Mouse (Mus musculus): ENCODE data around the gene Arid4a.
"Not testable (repeated sequence)": the region's sequence is repeated elsewhere in the genome, so short reads cannot be mapped to it uniquely, and the experiment has no call there.

Arid4a gene

DNA sequence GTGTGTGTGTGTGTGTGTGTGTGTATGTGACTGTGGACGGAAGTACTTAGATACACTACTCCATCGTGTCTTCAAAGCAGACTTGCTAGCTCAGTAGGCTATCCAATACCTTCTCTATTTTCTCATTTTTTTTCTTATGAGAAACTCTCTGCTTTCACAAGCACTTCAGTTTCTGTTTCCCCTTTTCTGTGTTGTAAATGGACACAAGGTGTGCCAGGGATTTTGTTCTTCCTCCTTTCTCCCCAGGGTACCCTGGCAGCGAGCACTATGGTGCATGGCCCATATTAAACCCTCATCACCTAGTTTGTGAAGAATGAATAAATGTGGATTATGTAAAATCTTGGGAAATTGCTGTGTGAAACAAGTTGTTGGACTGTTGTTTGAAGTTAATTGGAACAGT, 39.7 kb downstream of the Arid4a start:
- DNase-seq = no peak

- no peak for DNase-seq
Measured at GRCm38 (mm10) chr12:71059741-71060140, 44.0 kb downstream of the Arid4a start.

DNA sequence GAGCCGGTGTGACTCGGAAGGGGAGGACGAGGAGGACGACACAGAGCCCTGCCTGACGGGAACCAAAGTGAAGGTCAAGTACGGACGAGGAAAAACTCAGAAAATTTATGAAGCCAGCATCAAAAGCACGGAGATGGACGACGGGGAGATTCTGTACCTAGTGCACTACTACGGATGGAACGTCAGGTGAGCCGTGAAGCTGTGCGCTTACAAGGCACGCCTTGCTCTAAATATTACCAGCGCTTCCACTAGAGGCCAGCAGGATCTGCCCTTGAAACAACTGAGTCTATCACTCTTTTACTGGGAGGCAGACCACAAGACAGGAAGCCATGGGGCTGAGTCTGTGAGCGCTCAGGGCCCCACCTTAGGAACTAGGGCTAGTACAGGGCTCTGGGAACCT, 54.1 kb downstream of the Arid4a start:
- DNase-seq = no peak

- no peak for DNase-seq
Measured at GRCm38 (mm10) chr12:71072048-71072447, 56.3 kb downstream of the Arid4a start.

DNA sequence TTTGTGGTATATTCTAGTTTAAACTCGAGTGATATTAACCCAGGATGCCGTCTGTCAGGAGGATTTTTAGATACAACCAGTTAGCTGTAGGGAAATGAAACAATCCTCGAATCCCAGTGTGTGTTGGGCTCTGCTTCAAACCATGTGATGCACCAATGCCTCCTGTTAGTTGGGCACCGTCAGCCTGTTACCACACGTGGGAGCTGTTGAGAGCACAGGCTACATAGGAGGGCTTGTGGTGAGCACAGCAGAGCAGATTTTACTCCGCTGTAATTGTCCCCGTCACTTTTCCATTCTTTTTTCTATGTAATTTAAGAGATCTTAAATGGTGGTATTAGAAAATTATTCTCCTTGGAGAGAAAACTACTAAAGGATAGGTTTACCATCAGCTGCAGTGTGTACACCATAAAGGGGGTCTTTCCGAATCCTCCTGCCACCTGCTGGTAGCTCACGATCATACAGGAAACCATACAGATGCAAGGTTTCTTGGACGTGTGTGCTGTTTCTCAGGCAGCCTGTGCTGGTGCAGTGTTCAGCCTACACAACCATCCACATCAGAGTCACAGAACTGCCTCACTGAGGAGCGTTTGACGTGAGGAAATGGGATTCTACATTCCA, 57.4 kb downstream of the Arid4a start:
- DNase-seq = peak; percentile 59

- no peak for DNase-seq
Measured at GRCm38 (mm10) chr12:71086331-71086730, 70.5 kb downstream of the Arid4a start.

DNA sequence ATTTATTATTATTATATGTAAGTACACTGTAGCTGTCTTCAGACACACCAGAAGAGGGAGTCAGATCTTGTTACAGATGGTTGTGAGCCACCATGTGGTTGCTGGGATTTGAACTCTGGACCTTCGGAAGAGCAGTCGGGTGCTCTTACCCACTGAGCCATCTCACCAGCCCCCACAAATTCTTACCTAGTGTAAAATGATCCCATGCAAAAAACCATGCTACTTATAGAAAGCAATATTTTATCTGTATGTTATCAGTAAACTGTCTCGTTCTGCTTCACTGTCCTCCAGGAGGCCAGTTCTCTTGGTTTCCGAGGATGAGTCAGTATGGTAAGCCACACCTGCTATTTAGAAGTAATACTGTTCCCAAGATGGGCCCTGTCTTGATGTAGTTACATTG, 88.5 kb downstream of the Arid4a start:
- DNase-seq = not testable (repeated sequence)

DNA sequence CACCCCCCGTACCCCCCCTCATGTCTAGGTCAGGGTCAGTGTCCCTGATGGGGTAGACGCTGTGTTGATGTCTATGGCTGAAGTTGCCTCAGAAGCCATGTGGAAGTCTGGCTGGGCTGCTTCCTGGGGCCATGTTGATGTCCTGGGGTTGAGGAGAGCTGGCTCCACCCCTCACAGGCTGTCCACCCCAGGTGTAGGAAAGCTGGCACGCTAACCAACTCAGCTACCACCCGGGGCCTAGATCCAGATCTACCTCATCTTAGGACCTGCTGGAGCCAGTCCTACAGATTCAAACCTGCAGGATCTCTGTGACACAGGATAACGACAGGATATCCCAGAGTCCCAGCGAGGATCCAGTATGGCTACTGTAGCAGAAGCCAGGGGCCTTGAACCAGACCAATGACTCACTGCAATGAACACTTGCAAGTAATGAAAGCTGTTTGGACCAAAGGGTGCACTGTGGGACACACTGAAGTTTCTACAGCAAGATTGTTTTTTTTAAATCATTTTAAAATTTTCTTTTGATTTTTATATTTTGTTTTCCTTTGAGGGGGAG, 91.5 kb downstream of the Arid4a start:
- no peak for DNase-seq

DNA sequence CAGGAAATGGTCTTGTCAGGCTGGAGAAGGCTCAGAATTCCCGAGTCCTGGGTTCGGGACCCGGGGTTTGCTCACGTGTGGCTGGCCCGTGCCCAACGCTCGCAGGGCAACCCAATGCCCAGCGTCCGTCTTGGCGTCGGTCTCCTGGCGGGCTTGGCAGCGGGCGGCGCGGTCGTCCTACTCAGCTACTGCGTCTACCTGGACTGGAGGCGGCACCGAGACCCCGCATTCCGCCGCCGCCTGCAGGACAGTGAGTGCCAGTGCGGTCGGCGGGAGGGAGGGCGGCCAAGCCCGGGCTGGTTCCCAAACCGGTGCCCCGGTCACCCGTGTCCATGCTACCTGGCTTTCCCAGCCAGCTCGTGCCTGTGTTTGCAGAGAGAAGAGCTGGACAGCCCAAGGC, 95.5 kb downstream of the Arid4a start, which contains the start of gene Tomm20l:
Tomm20l (plus strand) TSS at position 98 of the 400 bp plus-strand sequence.
- peak; percentile 68 for DNase-seq

DNA sequence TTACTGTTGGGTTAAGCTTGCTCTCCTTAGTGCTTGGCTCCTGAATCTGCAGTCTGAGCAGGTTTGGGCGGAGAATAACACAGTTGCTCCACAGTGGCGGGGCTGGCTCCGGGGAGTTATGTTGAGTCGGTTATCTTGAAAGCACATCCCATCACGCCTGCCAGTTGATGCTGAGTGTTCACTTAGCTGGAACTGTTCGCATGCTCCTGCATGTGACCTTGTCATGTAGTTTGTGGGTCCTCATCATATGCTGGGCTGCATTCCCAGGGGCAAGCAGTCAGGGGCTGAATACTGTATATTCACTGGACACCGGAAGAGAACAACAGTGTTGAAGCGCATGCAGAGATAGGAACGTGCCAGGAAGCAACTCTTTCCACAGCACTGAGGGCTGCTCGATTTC, 97.3 kb downstream of the Arid4a start:
- no peak for DNase-seq

- DNase-seq = peak; percentile 63
Measured at GRCm38 (mm10) chr12:71113675-71114288, 98.0 kb downstream of the Arid4a start.

GRCm38 (mm10) chr12:71116411-71116810, 100.6 kb downstream of the Arid4a start:
- no peak for DNase-seq

GRCm38 (mm10) chr12:71122731-71123130, 106.9 kb downstream of the Arid4a start:
- no peak for DNase-seq

DNA sequence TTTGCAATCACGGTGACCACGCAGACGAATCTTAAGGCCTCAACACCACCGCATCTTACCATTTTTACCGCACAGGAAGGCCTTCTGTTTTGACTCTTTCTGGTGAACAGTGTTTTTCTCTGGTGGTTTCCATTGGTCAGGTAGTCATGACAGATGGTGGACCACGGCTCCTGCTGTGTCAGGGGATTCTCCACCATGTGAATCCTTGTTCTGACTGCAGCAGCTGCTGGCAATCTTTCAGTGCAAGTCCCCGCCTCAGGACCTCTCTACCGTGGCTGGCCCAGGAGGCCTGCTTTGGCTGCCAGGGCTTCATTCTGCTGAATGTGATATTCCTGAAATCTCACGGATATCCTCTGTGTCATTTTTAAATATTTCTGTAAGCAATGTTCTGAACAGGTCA, 107.5 kb downstream of the Arid4a start:
- DNase-seq = no peak

- peak; percentile 73 for DNase-seq
Measured at GRCm38 (mm10) chr12:71135581-71135980, 119.8 kb downstream of the Arid4a start.

DNA sequence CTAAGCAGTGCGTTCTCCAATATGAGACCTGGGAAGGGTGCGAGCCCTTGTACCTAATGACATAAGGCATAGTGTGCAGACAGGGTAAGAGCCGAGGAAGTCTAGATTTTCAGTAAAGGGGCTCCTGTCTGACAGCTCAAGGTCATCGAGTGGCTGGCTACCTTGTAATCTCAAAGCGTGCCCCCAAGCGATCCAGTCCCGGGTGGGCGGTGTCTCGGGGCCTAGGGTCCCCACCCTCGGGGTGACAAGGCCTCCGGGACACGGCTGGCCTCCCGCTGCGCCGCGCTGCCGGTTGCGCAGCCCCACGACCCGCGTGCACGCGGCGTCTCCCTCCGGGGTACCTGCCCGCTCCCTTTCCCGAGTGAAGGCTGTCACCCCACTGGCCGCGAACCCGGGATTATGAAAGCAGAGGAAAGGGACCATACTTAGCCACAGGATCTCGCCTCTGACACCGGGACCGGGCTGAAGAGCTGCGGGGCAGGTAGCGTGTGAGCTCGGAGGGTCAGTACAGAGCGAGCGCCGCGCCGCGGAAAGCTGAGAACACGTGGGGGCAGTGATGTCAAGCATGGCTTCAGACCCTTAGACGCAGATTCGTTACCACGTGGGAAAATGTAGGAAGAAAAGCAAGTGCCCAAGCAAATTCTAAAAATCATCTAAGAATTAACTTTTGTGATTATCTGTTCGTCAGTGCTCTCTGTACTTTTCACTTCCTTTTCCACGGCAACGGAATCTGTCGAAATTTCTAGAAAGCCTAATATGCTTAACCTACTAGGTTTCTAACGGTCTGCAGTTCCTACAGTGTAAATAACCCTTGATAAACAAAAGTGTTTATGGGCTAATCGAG, 120.6 kb downstream of the Arid4a start, which contains the start of the genes Timm9 and 2700049A03Rik:
Timm9 (minus strand) TSS at position 555 of the 844 bp plus-strand sequence.
2700049A03Rik (plus strand) TSS at position 719 of the 844 bp plus-strand sequence.
- peak; percentile 89 for DNase-seq

DNA sequence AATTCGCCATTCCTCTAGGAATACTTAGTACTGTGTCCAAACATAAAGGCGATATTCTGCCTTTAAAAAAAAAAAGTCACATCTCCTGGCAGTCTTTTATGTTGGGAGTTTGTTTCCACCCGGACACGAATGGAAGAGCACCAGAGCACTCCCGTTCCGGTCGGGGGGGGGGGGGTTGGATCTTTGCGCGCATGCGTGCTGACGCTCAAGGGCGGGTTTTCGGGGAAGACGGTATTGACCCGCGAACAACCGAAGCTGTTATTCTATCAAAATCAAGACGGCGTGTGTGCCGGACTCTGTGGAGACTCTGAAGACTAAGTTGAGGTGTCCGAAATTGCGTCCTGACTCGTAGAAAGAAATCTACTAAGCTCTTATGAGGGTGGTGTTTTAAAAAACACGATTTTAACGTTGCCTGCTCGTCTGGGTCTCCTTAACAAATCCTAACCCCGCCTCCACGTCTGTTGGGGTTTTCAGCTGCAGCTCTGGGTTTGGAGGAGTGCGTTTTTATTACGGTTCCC, 121.2 kb downstream of the Arid4a start:
- DNase-seq = peak; percentile 83

DNA sequence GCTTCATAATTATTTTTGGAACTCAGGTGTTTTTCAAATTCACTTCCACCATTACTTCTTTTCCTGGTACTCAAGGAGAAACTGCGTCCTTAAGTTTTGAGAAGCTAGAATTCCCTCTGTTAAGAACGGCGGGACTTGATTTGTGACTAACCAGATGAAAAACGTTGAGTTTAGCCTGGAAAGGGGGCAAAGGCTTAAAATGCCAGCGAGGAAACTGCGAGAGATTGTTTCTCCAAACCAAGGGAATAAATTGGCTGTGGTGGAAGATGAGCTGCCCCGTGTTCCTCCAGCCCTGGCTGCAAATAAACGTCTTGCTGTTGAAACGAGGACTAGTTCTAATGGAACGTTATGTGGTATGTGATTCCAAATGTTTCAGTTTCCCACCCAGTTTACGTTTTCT, 121.9 kb downstream of the Arid4a start:
- DNase-seq = no peak

- DNase-seq = peak; percentile 32
Measured at GRCm38 (mm10) chr12:71139258-71139828, 123.6 kb downstream of the Arid4a start.

DNA sequence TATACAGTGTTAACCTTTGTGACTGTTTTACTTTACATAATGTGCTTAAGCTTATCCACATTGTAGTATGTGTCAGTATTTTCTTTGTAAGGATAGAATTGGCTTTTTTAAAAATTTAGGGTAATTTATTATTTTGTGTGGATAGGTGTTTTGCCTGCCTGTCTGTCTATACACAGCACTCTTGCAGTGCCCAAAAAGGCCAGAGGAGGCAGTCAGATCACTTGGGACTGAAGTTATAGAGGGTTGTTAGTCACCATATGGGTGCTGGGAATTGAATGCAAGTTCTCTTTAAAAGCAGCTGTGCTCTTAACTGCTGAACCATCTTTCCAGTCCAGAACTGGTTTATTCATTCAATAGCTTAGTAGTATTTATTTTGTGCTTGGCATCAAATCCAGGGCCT, 125.4 kb downstream of the Arid4a start:
- no peak for DNase-seq

- peak; percentile 60 for DNase-seq
Measured at GRCm38 (mm10) chr12:71147641-71148040, 131.9 kb downstream of the Arid4a start.
